Mouse (Mus musculus): ENCODE results near the gene Skap2.

DNA sequence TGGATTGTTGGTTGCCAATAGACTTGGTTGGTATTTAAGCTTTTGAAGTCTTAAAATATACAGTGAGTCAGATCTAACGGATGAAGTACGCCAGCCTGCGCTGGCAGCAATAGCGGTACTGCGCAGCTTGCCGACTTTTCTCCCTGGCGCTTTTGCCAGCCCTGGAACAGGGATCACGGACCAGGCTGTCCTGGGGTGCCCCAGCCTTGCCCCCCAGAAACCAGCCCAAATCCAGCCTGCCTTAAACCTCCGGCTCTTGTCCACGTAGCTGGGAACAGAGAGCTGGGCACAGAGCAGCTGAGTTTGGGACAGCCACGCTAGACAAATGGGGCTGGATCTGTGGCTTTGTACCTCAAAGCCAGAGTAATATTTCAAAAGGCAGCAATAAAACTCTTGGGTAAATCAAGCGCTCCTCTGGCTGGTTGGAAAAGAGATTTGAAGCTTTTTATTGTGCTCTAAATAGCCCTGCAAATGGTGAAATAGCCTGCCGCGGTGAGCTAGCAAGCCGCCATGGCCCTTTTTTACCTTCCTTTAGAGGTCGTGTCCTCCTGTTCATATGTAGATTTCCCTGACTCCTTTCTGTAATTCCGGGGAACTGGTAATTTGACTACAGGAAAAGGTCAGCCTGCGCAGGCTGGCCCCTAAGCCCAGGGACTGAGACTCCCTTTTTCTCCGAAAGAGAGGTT, 6.2 kb downstream of the Skap2 start:
- TF ChIP-seq CTCF (IDR thresholded peaks at IDR 0.05; ENCODE audit: control insufficient read depth, insufficient read depth, insufficient replicate concordance, low read depth, low read length), result no peak
- TF ChIP-seq POLR2A (IDR thresholded peaks at IDR 0.05; ENCODE audit: control insufficient read depth, low read depth, low read length), result no peak

All from testis, adult 2 months (tissue).